Mouse (Mus musculus) brain, adult 2 months (tissue): ENCODE data around the gene Sik3.
A peak's percentile ranks its signal among the peaks of the same experiment; 100 is the strongest.
"Not testable (repeated sequence)": the region's sequence is repeated elsewhere in the genome, so short reads cannot be mapped to it uniquely, and the experiment has no call there.

Experiments used
- DNase-seq: peaks from one replicate; pipeline ENCODE4 v3.0.0; 2011; ENCODE audit warnings: low read depth, low spot score

Gene Sik3

GRCm38 (mm10) chr9:46150890-46151703 is 138.5 kb downstream of the Sik3 start:
- DNase-seq: peak; percentile 47

DNA sequence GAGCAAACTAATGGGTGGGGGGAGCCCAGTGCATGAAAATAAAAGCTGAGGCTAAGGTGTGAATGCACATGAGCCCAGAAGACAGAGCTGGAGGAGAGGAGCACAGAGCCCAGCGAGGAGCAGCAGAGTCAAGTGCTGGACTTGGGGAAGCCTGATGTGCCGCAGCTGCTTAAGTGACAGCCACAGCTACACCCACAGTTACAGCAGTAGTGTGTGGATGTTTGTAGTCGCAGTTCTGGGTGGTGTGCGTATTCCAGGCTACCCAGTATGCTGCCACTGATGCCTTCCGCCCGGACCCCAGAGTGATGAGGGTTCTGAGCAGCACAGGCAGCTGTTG is 139.1 kb downstream of the Sik3 start:
- no peak for DNase-seq

DNA sequence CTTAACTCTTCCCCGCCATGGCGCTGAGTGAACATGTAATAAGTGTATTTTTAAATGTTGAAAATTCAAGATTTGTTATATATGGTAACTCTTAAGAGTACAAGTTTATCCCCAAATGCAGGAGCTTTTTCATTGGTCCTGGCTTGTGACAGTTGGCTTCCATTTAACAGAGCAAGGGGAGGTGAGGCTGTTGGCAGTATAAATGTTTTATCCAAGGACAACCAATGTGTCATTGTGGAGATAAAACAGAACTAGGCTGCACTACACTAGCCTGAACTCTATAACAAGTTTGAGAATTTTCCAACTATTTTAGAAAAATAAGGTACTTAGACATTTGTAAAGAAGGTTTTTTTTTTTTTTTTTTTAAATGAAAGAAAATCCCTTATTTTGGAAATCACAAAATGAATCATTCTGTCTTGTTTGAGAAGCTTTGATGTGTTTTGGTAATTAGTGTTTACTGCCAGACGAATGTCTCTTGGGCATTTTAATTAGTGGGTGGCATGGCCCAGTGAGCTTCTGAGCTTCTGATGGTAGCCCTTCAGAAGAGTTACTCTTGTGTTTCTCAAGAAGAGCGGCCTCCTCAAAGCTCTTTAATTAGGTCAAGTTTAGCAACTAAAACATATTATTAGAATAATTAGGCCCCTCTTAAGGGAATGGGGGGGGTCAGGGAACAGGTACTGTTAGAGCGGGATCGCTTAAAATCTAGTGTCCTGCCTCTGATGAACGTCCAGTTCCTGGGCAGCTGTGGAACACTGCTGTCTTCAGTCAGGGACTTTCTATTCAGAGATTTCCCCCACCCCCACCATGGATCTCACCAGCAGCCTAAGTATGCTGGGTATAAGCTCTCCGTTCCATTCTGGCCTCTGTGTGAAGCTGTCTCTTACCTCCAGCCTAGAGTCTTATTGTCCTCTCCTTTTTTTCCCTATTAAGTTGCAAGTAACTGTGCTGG is 139.7 kb downstream of the Sik3 start:
- DNase-seq: peak; percentile 37

- DNase-seq: no peak
These were observed 141.8 kb downstream of the Sik3 start for GRCm38 (mm10) chr9:46154469-46154868.

DNA sequence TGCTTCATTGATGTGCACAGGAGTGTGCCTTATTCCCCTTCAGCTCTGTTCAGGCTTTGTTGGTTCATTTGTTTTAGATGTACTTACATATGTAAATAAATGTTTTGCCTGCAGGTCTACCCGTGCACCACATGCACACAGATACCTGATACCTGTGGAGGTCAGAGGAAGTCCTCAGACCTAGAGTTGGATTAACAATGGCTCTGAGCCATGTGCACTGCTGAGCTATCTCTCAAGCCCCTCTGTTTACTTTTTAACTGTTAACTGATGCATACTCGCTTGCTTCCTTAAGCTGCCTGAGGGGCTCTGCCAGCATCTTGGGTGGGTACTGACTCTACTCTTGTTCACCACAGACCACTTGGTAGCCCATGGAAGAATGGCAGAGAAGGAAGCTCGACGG is 142.4 kb downstream of the Sik3 start:
- DNase-seq: no peak

GRCm38 (mm10) chr9:46155818-46156217 is 143.2 kb downstream of the Sik3 start:
- DNase-seq: not testable (repeated sequence)

DNA sequence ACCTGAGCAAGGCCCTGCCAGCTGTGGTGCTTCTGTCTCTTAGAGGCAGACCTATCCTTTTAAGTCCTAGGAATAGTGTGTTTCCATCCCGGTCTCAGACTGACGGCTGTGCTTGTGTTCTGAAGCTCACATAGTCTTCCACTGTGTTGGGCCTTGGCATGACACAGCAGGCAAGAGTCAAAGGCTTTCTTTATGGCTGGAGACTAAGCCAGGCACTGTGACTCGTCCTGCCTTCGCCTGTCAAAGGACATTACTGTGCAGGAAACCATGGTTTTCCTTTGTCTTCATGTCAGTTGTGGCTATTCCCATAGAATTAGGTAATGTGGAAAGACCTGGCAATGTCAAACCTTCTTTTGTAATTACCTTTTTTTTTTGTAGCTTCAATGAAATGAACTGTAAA is 144.1 kb downstream of the Sik3 start:
- peak; percentile 79 for DNase-seq

- DNase-seq: no peak
These were observed 145.7 kb downstream of the Sik3 start for GRCm38 (mm10) chr9:46158273-46158813.

GRCm38 (mm10) chr9:46163430-46163829 is 150.8 kb downstream of the Sik3 start:
- no peak for DNase-seq

DNA sequence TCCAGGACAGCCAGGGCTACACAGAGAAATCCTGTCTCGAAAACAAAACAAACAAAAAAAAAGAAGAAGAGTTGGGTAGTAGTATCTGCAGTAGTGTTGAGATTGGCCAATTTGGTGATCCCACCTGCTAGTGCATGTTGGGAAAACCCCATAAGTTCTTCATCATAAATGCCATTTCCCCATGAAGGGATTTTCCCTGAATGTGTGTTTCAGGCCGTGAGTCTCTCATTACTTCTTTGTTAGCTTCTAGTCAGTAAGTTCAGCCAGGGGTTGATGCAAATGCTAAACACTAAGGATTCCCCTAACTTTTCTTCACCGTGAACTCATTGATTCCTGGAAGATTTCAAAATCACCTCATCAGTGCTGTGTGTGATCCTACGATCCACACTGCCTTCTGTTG is 156.2 kb downstream of the Sik3 start:
- no peak for DNase-seq

GRCm38 (mm10) chr9:46172251-46172650 is 159.6 kb downstream of the Sik3 start:
- DNase-seq: no peak

DNA sequence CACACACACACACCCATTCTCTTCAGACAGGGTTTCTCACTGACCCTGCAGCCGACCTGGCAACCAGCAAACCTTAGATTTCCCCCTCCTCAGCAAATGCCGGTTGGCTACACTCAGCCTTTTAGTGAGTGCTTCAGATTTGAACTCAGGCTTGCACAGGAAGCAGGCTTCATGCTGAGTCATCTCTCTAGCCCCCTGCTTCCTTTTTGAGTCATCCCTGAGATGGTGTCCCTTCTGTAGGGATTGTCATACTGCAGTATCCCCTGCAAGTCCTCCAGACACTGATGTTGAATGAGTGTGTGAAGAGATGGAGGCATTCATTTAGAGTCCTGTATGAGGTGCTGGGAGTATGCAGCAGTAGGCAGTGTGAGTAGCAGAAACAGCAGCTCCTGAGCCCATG is 160.3 kb downstream of the Sik3 start:
- peak; percentile 49 for DNase-seq

DNA sequence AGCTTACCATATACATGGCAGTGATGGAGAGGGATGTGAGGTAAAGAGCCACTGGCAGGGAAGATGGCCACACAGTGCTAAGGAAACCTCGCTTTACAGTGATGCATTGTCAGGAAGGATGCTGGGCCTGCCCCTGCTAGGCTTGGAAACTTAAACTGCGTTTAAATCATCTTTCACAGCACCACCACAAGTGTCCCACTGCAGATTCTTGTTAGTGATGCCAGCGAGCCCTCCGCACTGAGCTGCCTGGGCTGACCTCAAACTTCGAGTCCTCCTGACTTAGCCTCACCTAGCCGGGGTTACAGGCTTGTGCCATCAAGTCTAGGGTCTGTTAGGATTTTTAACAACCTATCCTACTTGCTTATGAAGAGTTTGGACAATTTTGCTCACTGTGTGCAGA is 161.3 kb downstream of the Sik3 start:
- DNase-seq: no peak

GRCm38 (mm10) chr9:46174770-46175294 is 162.2 kb downstream of the Sik3 start:
- no peak for DNase-seq

GRCm38 (mm10) chr9:46175300-46175699 is 162.7 kb downstream of the Sik3 start:
- no peak for DNase-seq

- DNase-seq: no peak
These were observed 163.3 kb downstream of the Sik3 start for GRCm38 (mm10) chr9:46175938-46176375.

DNA sequence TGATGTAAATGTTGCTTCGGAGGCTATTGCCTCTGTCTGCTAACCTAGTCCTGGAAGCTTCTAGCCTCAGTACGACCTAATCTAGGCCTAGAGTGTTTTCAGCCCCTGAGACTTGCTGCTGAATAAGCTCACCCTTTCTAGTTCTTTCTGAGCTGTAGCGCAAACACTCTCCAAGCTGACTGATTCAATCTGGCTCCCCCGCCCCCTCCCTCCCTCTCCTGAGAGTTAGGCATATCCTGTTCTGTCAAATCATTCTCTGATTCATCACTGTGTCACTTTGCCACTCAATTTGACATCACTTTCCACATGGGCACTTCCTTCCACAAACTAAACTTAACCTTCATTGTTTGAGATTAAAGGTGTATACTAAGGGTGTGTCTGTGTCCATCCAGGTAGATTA is 164.0 kb downstream of the Sik3 start:
- DNase-seq: peak; percentile 62

GRCm38 (mm10) chr9:46178595-46178994 is 166.0 kb downstream of the Sik3 start:
- peak; percentile 72 for DNase-seq

DNA sequence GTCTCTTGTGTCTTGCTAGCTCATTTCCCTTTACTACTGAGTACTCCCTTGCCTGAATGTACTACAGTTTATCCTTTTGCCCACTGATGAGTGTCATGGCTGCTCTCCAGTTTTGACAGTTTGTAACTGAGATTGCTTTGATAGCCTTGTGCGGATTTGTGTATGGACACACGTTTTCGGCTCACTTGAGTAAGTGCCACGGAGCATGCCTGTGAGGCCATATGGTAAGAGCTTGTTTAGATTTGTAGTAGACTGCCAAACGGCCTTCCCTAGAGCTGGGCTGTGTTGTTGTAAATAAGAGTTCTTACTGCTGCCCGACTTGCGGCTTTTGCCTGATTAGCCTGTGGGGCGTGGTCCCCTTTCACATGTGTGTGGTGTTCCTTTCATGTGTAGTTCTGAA is 168.7 kb downstream of the Sik3 start:
- DNase-seq: peak; percentile 88

GRCm38 (mm10) chr9:46184542-46184941 is 171.9 kb downstream of the Sik3 start:
- DNase-seq: no peak

GRCm38 (mm10) chr9:46185191-46185590 is 172.6 kb downstream of the Sik3 start:
- peak; percentile 77 for DNase-seq

DNA sequence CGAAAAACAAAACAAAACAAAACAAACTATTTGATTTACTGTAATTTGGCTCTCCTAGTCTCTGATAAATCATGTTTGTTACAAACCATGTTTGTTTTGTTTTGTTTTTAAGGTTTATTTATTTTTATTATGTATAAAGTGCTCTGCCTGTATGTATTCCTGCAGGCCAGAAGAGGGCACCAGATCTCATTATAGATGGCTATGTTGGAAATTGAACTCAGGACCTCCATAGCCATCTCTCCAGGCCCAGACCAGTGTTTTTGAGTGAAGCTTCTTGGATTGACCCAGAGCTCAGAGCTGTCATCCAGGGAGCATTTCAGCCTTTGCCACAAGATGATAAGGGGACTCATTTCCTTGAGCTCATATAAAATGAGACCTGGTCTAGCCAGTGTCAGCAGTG is 173.8 kb downstream of the Sik3 start:
- no peak for DNase-seq
